Mouse (Mus musculus): ENCODE measurements around the gene Akr1c18. TPM values are rescaled to one million over a fixed set of nuclear protein-coding genes. Genes with fewer than 3 reads are reported as not detected.
"Not testable (repeated sequence)": the region's sequence is repeated elsewhere in the genome, so short reads cannot be mapped to it uniquely, and the experiment has no call there.

Akr1c18 gene
- not detected in 2 replicates for polyA plus RNA-seq (2015; fragmentation: Nextera tagmentation; extraction: Ambion mirVana)

DNA sequence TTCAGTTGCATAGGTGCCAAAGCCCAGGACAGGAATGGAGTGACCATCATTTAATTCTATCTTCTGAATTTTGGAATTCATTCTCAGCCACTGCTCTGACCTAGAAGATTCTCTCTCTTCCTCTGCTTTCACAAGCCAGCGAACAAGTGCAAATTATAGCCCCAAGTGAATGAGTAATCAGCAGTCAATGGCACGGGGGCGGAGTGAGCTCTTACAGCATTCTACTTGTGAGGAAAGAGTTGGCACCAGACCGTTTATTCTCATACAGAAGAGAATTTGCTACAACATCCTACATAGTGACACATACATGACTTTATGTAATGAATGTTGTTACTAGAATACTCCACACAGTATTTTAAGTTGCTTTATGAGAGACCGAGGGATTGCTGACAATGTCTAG, at the start of gene Akr1c18:
Akr1c18 (minus strand) TSS at position 137 of the 400 bp plus-strand sequence.
- Histone ChIP-seq H3K9me3 (no peaks in the 10 kb centered on the region), H3K9ac (no peak within 1 kb of the TSS), H3K36me3 (no peaks in the 10 kb centered on the region), H3K4me2 (no peak within 1 kb of the TSS), H3K27ac (replicated peaks) (no peak within 1 kb of the TSS), H3K27me3 (no peaks in the 10 kb centered on the region), H3K4me3 (no peak within 1 kb of the TSS), H3K4me1 (replicated peaks) (no peaks in the 10 kb centered on the region)
- ATAC-seq (ENCODE audit: low FRiP score, low read depth) = no peak
- 74% methylated on average over 5 of the region's 5 CpGs for WGBS

DNA sequence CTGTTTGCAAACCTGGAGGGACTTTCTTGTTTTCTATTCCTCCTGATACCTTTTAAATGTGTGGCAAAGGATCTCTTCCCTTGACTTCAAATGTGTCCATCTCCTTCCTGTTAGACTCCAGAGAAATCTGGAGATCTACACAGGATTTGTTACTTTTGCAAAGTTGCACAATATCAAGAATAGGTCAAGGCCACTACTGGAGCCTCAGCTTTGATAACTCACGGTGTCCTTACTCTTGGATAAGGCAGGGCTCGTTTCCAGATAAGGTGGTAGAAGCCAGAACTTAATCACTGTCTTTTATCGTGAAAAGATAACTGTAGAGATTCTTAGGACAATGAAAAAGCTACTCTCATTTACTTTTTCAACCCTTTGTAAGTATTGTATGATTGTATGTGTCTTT, 42.1 kb upstream of the Akr1c18 start:
- Histone ChIP-seq H3K4me3 (no peak overlapping the region), H3K27me3 (no peaks in the 10 kb centered on the region), H3K27ac (replicated peaks) (no peak overlapping the region), H3K9me3 (no peaks in the 10 kb centered on the region), H3K4me1 (replicated peaks) (no peaks in the 10 kb centered on the region), H3K36me3 (no peaks in the 10 kb centered on the region), H3K9ac (no peak overlapping the region), H3K4me2 (no peak overlapping the region)
- 80% methylated on average over 3 of the region's 3 CpGs for WGBS
- no peak for ATAC-seq (ENCODE audit: low FRiP score, low read depth)

DNA sequence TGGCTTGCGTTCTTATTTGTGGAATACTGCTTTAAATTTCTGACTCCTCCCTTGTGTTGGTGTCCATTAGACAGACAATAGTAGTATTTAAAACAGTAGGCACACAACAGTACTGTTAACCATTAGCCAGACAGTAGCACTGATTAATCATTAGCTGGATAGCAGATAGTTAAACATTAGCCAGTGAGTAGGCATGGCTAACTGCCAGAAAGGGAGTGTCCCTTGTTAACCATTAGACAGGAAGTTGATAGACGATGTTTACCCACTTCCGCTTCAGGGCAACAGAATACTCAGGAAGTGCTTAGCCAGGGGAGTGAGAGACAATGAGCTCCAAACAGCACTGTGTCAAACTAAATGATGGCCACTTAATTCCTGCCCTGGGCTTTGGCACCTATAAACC, 40.5 kb upstream of the Akr1c18 start, which contains the start of gene Akr1c13:
Akr1c13 (plus strand) TSS at position 247 of the 400 bp plus-strand sequence.
- H3K9ac ChIP-seq = no peak within 1 kb of the TSS
- H3K36me3 ChIP-seq = no peaks in the 10 kb centered on the region
- no peak within 1 kb of the TSS for H3K4me3 ChIP-seq
- no peaks in the 10 kb centered on the region for H3K9me3 ChIP-seq
- no peaks in the 10 kb centered on the region for H3K4me1 ChIP-seq (replicated peaks)
- H3K4me2 ChIP-seq = no peak within 1 kb of the TSS
- no peak for ATAC-seq (ENCODE audit: low FRiP score, low read depth)
- H3K27ac ChIP-seq (replicated peaks) = no peak within 1 kb of the TSS
- 62% methylated on average over 3 of the region's 3 CpGs for WGBS
- H3K27me3 ChIP-seq = no peaks in the 10 kb centered on the region

DNA sequence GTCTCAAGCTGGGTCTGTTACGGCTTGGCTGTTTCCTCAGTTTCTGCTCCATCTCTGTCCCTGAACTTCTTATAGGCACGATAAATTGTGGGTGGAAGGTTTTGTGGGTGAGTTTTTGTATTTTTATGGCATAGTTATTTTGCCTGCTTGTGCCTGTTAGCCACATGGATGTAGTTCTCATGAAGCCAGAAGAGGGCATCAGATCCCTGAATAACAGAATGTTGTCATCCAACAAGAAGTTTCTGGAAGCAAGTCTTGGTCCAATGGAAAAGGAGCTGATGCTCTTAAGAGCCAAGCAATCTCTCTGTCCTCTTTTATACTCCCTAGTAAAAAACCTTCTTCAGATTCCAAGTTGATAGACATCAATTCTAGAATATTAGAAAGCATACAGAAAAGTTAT, 37.7 kb upstream of the Akr1c18 start:
- H3K4me3 ChIP-seq = no peak overlapping the region
- no peak overlapping the region for H3K27ac ChIP-seq (replicated peaks)
- no peaks in the 10 kb centered on the region for H3K36me3 ChIP-seq
- WGBS = 94% methylated on average over 2 of the region's 2 CpGs
- H3K9me3 ChIP-seq = no peaks in the 10 kb centered on the region
- no peak overlapping the region for H3K4me2 ChIP-seq
- no peaks in the 10 kb centered on the region for H3K4me1 ChIP-seq (replicated peaks)
- ATAC-seq (ENCODE audit: low FRiP score, low read depth) = no peak
- no peaks in the 10 kb centered on the region for H3K27me3 ChIP-seq
- no peak overlapping the region for H3K9ac ChIP-seq

DNA sequence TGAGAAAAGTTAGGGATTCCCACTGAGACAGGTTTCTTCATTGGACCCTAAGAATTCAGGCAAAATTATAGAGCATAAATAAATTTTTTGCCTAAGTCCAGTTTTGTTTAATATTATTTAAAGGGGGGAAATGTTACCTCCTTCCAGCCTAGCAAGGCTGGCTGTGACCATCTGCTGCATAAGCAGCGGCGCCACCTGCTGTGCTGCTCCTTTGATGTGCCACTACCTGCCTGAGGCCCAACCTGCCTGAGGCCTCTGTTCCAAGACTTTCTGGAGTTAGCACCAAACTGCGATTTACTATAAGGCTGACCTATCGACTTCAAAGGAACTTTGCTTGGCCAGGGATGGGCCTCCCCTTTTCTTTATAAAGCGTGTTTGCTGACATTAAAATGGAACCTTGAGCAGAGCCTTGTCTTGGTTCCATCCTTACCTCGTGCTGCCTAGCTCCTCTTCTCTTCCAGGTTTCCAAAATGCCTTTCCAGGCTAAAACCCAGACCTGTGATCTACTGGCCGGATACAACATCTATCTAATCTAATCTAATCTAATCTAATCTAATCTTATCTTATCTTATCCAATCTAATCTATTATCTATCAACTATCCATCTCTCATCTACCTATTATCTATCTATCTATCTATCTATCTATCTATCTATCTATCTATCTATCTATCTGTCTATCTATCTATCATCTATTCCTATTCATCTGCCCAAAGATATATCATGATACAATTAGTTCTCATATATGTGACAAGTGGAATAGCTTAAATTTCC, 36.4 kb upstream of the Akr1c18 start:
- not testable (repeated sequence) for H3K9me3 ChIP-seq; H3K27ac ChIP-seq (replicated peaks); H3K9ac ChIP-seq; ATAC-seq (ENCODE audit: low FRiP score, low read depth); H3K27me3 ChIP-seq; H3K36me3 ChIP-seq; H3K4me1 ChIP-seq (replicated peaks); H3K4me3 ChIP-seq; H3K4me2 ChIP-seq
- 90% methylated on average over 7 of the region's 7 CpGs for WGBS

DNA sequence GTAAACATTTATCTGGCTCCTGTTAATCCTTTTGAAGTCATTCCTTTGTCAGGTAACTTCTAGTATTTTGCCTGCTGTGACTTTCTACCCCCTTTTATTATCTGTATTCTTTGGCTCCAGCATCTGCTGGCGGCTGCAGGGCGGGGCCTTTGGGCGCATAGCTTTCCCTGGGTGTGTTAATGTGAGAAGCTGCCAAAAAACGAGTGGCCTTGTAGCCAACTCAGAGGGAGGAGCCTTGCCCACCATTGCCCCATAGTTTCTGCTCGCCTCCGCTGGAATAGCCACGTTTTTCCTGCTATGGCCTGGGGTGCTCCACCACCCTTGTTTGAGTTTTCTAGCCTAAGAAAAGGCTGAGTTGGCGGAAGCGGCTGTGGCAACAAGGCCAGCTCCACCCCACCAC, 32.7 kb upstream of the Akr1c18 start:
- H3K36me3 ChIP-seq = no peaks in the 10 kb centered on the region
- WGBS = 65% methylated on average over 9 of the region's 9 CpGs
- no peak overlapping the region for H3K9ac ChIP-seq

DNA sequence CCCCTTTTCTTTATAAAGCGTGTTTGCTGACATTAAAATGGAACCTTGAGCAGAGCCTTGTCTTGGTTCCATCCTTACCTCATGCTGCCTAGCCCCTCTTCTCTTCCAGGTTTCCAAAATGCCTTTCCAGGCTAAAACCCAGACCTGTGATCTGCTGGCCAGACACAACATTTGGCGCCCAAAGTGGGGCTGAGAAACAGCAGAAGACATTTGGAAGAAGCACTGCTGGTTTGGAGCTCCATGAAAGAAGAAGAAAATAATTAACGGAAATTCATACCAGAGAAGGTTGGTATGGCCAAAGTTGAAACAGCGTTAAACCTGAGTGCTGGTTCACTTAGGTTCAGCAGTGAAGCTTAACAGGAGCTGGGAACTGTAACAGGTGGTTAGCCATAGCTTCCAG, 30.9 kb upstream of the Akr1c18 start:
- not testable (repeated sequence) for H3K4me2 ChIP-seq; H3K9ac ChIP-seq; H3K36me3 ChIP-seq; H3K27me3 ChIP-seq; H3K4me3 ChIP-seq; ATAC-seq (ENCODE audit: low FRiP score, low read depth); H3K4me1 ChIP-seq (replicated peaks); H3K27ac ChIP-seq (replicated peaks); H3K9me3 ChIP-seq
- 90% methylated on average over 4 of the region's 4 CpGs for WGBS

More for the DNA sequence above, 32.7 kb upstream of the Akr1c18 start:
- H3K4me1 ChIP-seq (replicated peaks) = no peaks in the 10 kb centered on the region
- ATAC-seq (ENCODE audit: low FRiP score, low read depth) = no peak
- H3K4me2 ChIP-seq = no peak overlapping the region
- no peaks in the 10 kb centered on the region for H3K27me3 ChIP-seq
- H3K4me3 ChIP-seq = no peak overlapping the region
- H3K9me3 ChIP-seq = no peaks in the 10 kb centered on the region
- H3K27ac ChIP-seq (replicated peaks) = no peak overlapping the region

DNA sequence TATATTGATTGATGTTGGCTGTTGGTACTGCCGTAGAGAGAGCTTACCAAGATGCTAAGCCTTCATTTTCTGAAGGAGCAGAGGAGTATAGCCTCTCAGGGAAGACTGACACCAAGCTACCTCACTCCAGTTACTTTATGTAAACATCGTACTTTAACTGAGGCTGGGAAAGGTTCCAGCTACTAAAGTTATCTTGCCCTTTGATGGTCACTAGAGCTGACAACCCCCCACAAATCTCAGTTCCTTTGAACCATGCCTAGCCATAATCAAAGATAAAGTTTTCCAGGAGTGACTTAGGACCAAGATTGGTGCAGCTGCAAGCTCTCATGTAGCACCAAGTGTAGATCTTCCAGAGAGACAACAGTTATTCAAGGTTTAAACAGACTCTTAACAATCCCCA, 22.5 kb upstream of the Akr1c18 start:
- WGBS = 90% methylated on average over 2 of the region's 2 CpGs
- Histone ChIP-seq H3K27ac (replicated peaks) (no peak overlapping the region), H3K9ac (no peak overlapping the region), H3K4me3 (no peak overlapping the region), H3K4me1 (replicated peaks) (no peaks in the 10 kb centered on the region), H3K27me3 (no peaks in the 10 kb centered on the region), H3K4me2 (no peak overlapping the region), H3K9me3 (no peaks in the 10 kb centered on the region), H3K36me3 (no peaks in the 10 kb centered on the region)
- ATAC-seq (ENCODE audit: low FRiP score, low read depth) = no peak

DNA sequence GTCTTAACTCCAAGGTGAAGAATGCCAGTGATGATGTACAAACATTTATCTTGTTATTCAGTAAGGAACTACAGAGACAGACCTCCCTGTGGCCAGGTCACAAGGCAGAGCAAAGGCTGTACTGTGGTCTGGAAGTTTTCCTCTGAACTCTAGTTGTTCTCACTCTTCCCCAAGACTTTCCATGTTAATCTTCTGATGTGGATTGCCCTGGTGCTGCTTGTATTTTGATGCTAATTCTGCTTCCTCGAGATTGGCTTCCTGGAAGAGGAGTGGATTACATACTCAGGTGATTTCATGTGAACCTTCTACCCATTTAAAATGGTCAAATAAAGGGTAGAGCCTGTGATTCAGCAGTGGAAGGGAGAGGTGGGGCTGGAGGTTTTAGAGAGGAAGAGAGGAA, 17.6 kb upstream of the Akr1c18 start:
- no peaks in the 10 kb centered on the region for H3K9me3 ChIP-seq
- H3K4me2 ChIP-seq = no peak overlapping the region
- no peak overlapping the region for H3K27ac ChIP-seq (replicated peaks)
- no peaks in the 10 kb centered on the region for H3K4me1 ChIP-seq (replicated peaks)
- no peak overlapping the region for H3K4me3 ChIP-seq
- no peaks in the 10 kb centered on the region for H3K36me3 ChIP-seq
- H3K9ac ChIP-seq = no peak overlapping the region
- WGBS = 50% methylated on average over 1 of the region's 1 CpGs
- no peak for ATAC-seq (ENCODE audit: low FRiP score, low read depth)
- H3K27me3 ChIP-seq = no peaks in the 10 kb centered on the region

DNA sequence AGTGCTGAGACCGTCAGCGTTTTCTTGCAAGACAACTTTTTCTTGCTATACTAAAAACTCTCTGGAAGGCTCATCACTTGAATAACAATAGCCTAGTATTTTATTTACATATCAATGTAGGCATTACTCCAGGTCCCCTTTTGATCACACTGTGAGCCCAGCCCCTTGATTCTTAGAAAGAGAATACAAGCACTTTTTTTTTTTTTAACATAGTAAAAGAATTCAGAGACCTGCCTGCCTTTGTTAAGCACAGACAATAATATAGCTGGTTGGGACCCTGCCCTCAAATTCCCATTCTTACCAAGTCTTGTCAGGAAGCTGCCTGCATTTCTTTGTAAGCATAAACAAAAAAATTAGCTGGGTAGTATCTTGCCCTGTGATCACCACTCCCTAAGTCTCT, 4.8 kb upstream of the Akr1c18 start:
- Histone ChIP-seq H3K4me3 (no peak overlapping the region), H3K27me3 (no peaks in the 10 kb centered on the region), H3K9me3 (no peaks in the 10 kb centered on the region), H3K4me1 (replicated peaks) (no peaks in the 10 kb centered on the region), H3K36me3 (no peaks in the 10 kb centered on the region), H3K27ac (replicated peaks) (no peak overlapping the region), H3K4me2 (no peak overlapping the region), H3K9ac (no peak overlapping the region)
- WGBS = 26% methylated on average over 2 of the region's 2 CpGs
- no peak for ATAC-seq (ENCODE audit: low FRiP score, low read depth)

DNA sequence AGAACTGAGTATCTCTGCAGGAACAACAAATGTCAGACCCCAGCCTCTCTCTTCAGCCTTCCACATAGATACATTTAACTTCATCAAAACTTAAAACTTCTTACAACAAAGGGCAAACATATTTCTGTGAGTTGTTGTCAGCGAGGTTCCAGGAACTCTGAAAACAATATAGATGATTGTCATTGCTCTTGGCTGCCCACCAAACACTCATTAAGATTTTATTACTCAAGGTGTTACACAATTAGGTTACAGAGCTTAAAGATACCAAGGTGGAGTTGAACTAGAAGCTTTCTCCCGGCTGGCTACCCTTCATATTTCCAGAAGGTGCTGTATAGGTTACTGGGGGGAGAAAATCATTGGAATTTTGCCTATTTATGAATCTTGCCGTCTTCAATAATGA, 3.1 kb upstream of the Akr1c18 start:
- H3K27ac ChIP-seq (replicated peaks) = no peak overlapping the region
- H3K9ac ChIP-seq = no peak overlapping the region
- H3K4me2 ChIP-seq = no peak overlapping the region
- H3K4me1 ChIP-seq (replicated peaks) = no peaks in the 10 kb centered on the region
- WGBS = 83% methylated on average over 3 of the region's 3 CpGs
- H3K27me3 ChIP-seq = no peaks in the 10 kb centered on the region
- no peaks in the 10 kb centered on the region for H3K9me3 ChIP-seq
- ATAC-seq (ENCODE audit: low FRiP score, low read depth) = no peak
- no peaks in the 10 kb centered on the region for H3K36me3 ChIP-seq
- no peak overlapping the region for H3K4me3 ChIP-seq

DNA sequence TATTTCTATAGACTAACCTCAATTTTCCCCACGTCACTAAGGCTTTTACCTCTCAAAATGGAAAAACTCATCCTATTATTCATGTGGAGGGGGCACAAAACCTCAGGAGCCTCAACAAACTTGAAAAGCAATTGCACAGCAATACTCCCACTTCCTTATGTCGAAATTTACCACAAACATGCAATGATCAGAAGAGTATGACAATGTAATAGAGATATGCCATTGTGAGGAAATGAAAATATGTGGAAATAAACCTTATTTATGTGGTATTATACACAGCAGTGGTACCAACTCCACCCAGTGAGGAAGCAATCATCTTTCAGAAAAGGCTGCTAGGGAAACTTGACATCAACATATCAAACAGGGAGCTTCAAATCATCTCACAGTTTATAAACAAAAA, 2.5 kb upstream of the Akr1c18 start:
- H3K27me3 ChIP-seq = no peaks in the 10 kb centered on the region
- no peaks in the 10 kb centered on the region for H3K9me3 ChIP-seq
- H3K36me3 ChIP-seq = no peaks in the 10 kb centered on the region
- no peak for ATAC-seq (ENCODE audit: low FRiP score, low read depth)
- no peak overlapping the region for H3K4me2 ChIP-seq
- H3K27ac ChIP-seq (replicated peaks) = no peak overlapping the region
- no peak overlapping the region for H3K9ac ChIP-seq
- H3K4me1 ChIP-seq (replicated peaks) = no peaks in the 10 kb centered on the region
- no peak overlapping the region for H3K4me3 ChIP-seq
- WGBS = 81% methylated on average over 2 of the region's 2 CpGs

DNA sequence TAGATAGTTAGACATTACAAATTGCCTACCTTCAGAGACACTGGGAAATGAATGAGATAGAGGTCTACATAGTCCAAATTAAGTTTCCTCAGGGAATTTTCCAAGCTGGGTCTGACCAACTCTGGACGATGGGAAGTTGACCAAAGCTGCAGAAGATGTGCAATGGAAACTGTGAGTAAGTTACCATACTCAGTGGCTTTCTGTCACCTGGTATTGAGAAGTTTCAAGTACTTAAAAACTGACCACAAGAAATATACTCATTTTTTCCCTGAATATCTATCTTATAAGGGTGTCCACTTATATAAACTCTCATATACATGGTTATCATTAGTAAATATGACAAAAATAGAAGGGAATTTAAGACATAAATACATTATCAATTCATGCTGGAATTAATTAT, 6.2 kb downstream of the Akr1c18 start:
- Histone ChIP-seq H3K4me3 (no peak overlapping the region), H3K9ac (no peak overlapping the region), H3K27me3 (no peaks in the 10 kb centered on the region), H3K4me1 (replicated peaks) (no peaks in the 10 kb centered on the region), H3K36me3 (no peaks in the 10 kb centered on the region), H3K9me3 (no peaks in the 10 kb centered on the region), H3K4me2 (no peak overlapping the region), H3K27ac (replicated peaks) (no peak overlapping the region)
- no peak for ATAC-seq (ENCODE audit: low FRiP score, low read depth)
- 91% methylated on average over 1 of the region's 1 CpGs for WGBS
